Mouse (Mus musculus) G1E (cell line): ENCODE results near the gene Mettl5.

Source experiments
- CTCF ChIP-seq: IDR thresholded peaks from 2 replicates; pipeline ENCODE4 v1.5.1; 2012; ENCODE audit warnings: low read depth, low read length, inconsistent platforms, mixed read lengths
- GATA1 ChIP-seq: IDR thresholded peaks from 2 replicates; pipeline ENCODE4 v1.6.1; 2012; ENCODE audit warnings: borderline replicate concordance, low read length, inconsistent platforms, mixed read lengths
- TAL1 ChIP-seq: conservative IDR thresholded peaks from 2 replicates; pipeline ENCODE4 v1.6.1; 2012; ENCODE audit warnings: low read depth, low read length, inconsistent platforms, mixed read lengths

GRCm38 (mm10) chr2:69893145-69893544, 7.7 kb upstream of the Mettl5 start:
- TF ChIP-seq CTCF: no peak
- no peak for TF ChIP-seq TAL1
- TF ChIP-seq GATA1: no peak
